Mouse (Mus musculus) lung, embryonic 16.5 days (tissue): ENCODE data around the gene Cacng7. TPM values are rescaled to one million over a fixed set of nuclear protein-coding genes. Genes with fewer than 3 reads are reported as not detected.

Experiments
- ATAC-seq: fragments of 200-750 bp; cut with Nextera tagmentation; 2 replicates; pipeline ENCODE4 v1.8.0; 2017; ENCODE audit warnings: low read depth, mild to moderate bottlenecking, moderate library complexity
- H3K27ac ChIP-seq: fragments of 300-500 bp; sonication (generic); 2 replicates; pipeline ENCODE4 v1.5.1; 2014; ENCODE audit warnings: mild to moderate bottlenecking, control low read depth, low read length
- H3K27me3 ChIP-seq: fragments of 300-500 bp; sonication (generic); 2 replicates; pipeline ENCODE4 v1.6.1; 2014; ENCODE audit warnings: low read depth, low read length, mixed read lengths; ENCODE audit not compliant: control insufficient read depth, insufficient read depth
- H3K36me3 ChIP-seq: fragments of 300-500 bp; sonication (generic); 2 replicates; pipeline ENCODE4 v1.6.1; 2014; ENCODE audit warnings: low read length; ENCODE audit not compliant: control insufficient read depth, insufficient read depth
- H3K4me1 ChIP-seq: fragments of 300-500 bp; sonication (generic); replicated peaks from 2 replicates; pipeline ENCODE4 v1.6.1; 2014; ENCODE audit warnings: low read length, mixed read lengths; ENCODE audit not compliant: control insufficient read depth, insufficient read depth
- H3K4me2 ChIP-seq: fragments of 300-500 bp; sonication (generic); 2 replicates; pipeline ENCODE4 v1.6.1; 2014; ENCODE audit warnings: low read depth, low read length, control low read depth
- H3K4me3 ChIP-seq: fragments of 300-500 bp; sonication (generic); 2 replicates; pipeline ENCODE4 v1.5.1; 2014; ENCODE audit warnings: mild to moderate bottlenecking, low read length, control low read depth
- H3K9ac ChIP-seq: fragments of 300-500 bp; sonication (generic); 2 replicates; pipeline ENCODE4 v1.6.1; 2014; ENCODE audit warnings: low read length, control low read depth
- H3K9me3 ChIP-seq: fragments of 300-500 bp; sonication (generic); 2 replicates; pipeline ENCODE4 v1.6.1; 2016; ENCODE audit warnings: low read length; ENCODE audit not compliant: control insufficient read depth
- WGBS: fragments of 180-500 bp; shearing (Covaris S2); extraction: QIAGEN DNeasy Blood & Tissue Kit; methylation state at CpG from one replicate; pipeline ENCODE4 v1.1.7; 2014; 5-methylcytosine and 5-hydroxymethylcytosine counted together
- polyA plus RNA-seq: library from polyadenylated mRNA; unstranded; fragments of >200 nt; fragmentation: Nextera tagmentation; extraction: Ambion mirVana; gene quantifications from 2 replicates; pipeline ENCODE4 v1.2.1, GENCODE M21; 2015

The Cacng7 gene
- polyA plus RNA-seq, 1 experiment from 2014 or later, result 0.55 TPM

GRCm38 (mm10) chr7:3372376-3372775 lies 39.6 kb downstream of the Cacng7 start:
- no peak overlapping the region for H3K27ac ChIP-seq
- no peak overlapping the region for H3K4me3 ChIP-seq
- H3K4me2 ChIP-seq, result no peak overlapping the region
- H3K9ac ChIP-seq, result no peak overlapping the region
- 74% methylated on average over 2 of the region's 2 CpGs for WGBS
- H3K36me3 ChIP-seq, result no peaks in the 10 kb centered on the region
- no peak for ATAC-seq
- no peaks in the 10 kb centered on the region for H3K4me1 ChIP-seq
- H3K27me3 ChIP-seq, result peaks cover 3% of the 10 kb centered on the region; the same call in 1 of the 2 replicates
- no peaks in the 10 kb centered on the region for H3K9me3 ChIP-seq

GRCm38 (mm10) chr7:3373754-3374153 lies 41.0 kb downstream of the Cacng7 start:
- H3K9me3 ChIP-seq, result no peaks in the 10 kb centered on the region
- 66% methylated on average over 8 of the region's 8 CpGs for WGBS
- H3K36me3 ChIP-seq, result no peaks in the 10 kb centered on the region
- H3K27me3 ChIP-seq, result no peaks in the 10 kb centered on the region
- H3K4me1 ChIP-seq, result no peaks in the 10 kb centered on the region
- ATAC-seq, result no peak
- no peak overlapping the region for H3K9ac ChIP-seq
- no peak overlapping the region for H3K27ac ChIP-seq
- H3K4me3 ChIP-seq, result no peak overlapping the region
- H3K4me2 ChIP-seq, result no peak overlapping the region

GRCm38 (mm10) chr7:3376831-3377230 lies 44.1 kb downstream of the Cacng7 start:
- no peaks in the 10 kb centered on the region for H3K4me1 ChIP-seq
- WGBS, result 47% methylated on average over 4 of the region's 4 CpGs
- H3K27me3 ChIP-seq, result no peaks in the 10 kb centered on the region
- no peak overlapping the region for H3K27ac ChIP-seq
- no peak overlapping the region for H3K4me2 ChIP-seq
- H3K36me3 ChIP-seq, result no peaks in the 10 kb centered on the region
- no peak for ATAC-seq
- H3K9me3 ChIP-seq, result no peaks in the 10 kb centered on the region
- no peak overlapping the region for H3K9ac ChIP-seq
- H3K4me3 ChIP-seq, result no peak overlapping the region

- no peak overlapping the region for H3K4me2 ChIP-seq
- H3K9ac ChIP-seq, result no peak overlapping the region
- ATAC-seq, result no peak
- H3K27ac ChIP-seq, result no peak overlapping the region
- H3K27me3 ChIP-seq, result no peaks in the 10 kb centered on the region
- no peaks in the 10 kb centered on the region for H3K4me1 ChIP-seq
- H3K4me3 ChIP-seq, result no peak overlapping the region
- H3K9me3 ChIP-seq, result no peaks in the 10 kb centered on the region
- WGBS, result 75% methylated on average over 9 of the region's 9 CpGs
- no peaks in the 10 kb centered on the region for H3K36me3 ChIP-seq
Observed at GRCm38 (mm10) chr7:3382123-3382522, 49.4 kb downstream of the Cacng7 start.

GRCm38 (mm10) chr7:3384807-3385319 lies 52.1 kb downstream of the Cacng7 start:
- Histone ChIP-seq H3K9me3 (no peaks in the 10 kb centered on the region), H3K4me3 (no peak overlapping the region), H3K27ac (no peak overlapping the region), H3K27me3 (no peaks in the 10 kb centered on the region), H3K4me2 (no peak overlapping the region), H3K4me1 (peaks cover 2% of the 10 kb centered on the region; the same call in 1 of the 2 replicates), H3K9ac (no peak overlapping the region), H3K36me3 (no peaks in the 10 kb centered on the region)
- ATAC-seq, result no peak
- WGBS, result 79% methylated on average over 5 of the region's 5 CpGs

- no peak overlapping the region for H3K27ac ChIP-seq
- 70% methylated on average over 6 of the region's 6 CpGs for WGBS
Observed at GRCm38 (mm10) chr7:3386036-3386730, 53.4 kb downstream of the Cacng7 start.

GRCm38 (mm10) chr7:3387761-3388160 lies 55.0 kb downstream of the Cacng7 start:
- no peak overlapping the region for H3K4me2 ChIP-seq
- ATAC-seq, result no peak
- H3K9ac ChIP-seq, result no peak overlapping the region
- H3K36me3 ChIP-seq, result no peaks in the 10 kb centered on the region
- no peak overlapping the region for H3K4me3 ChIP-seq
- H3K4me1 ChIP-seq, result peaks cover 5% of the 10 kb centered on the region; the same call in 1 of the 2 replicates
- no peak overlapping the region for H3K27ac ChIP-seq
- no peaks in the 10 kb centered on the region for H3K9me3 ChIP-seq
- H3K27me3 ChIP-seq, result no peaks in the 10 kb centered on the region; the same call in 1 of the 2 replicates
- 80% methylated on average over 17 of the region's 18 CpGs for WGBS

More at GRCm38 (mm10) chr7:3386036-3386730, 53.4 kb downstream of the Cacng7 start:
- Histone ChIP-seq H3K27me3 (no peaks in the 10 kb centered on the region), H3K9me3 (no peaks in the 10 kb centered on the region), H3K36me3 (no peaks in the 10 kb centered on the region), H3K4me1 (peaks cover 4% of the 10 kb centered on the region; the same call in 1 of the 2 replicates), H3K4me3 (no peak overlapping the region), H3K9ac (no peak overlapping the region), H3K4me2 (no peak overlapping the region)
- ATAC-seq, result no peak

DNA sequence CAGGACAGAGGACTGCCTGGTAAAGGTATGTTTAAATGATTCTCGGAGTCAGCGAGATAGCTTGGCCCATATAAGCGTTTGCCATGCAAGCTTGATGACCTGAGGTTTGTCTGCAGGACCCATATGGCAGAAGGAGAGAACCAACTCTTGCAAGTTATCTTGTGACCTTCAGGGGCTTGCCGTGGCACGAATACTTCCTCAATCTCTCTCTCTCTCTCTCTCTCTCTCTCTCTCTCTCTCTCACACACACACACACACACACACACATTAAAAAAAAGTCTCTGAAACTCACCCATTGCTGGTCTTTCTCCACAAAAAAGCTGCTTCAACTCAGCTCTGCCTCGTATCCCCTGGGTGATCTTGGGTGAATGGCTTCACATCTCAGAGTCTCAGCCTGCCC lies 56.1 kb downstream of the Cacng7 start:
- WGBS, result 47% methylated on average over 6 of the region's 6 CpGs
- no peaks in the 10 kb centered on the region for H3K9me3 ChIP-seq
- H3K36me3 ChIP-seq, result no peaks in the 10 kb centered on the region
- H3K4me2 ChIP-seq, result no peak overlapping the region
- no peak overlapping the region for H3K4me3 ChIP-seq
- H3K27ac ChIP-seq, result no peak overlapping the region
- H3K4me1 ChIP-seq, result peaks cover 5% of the 10 kb centered on the region; the same call in 1 of the 2 replicates
- H3K9ac ChIP-seq, result no peak overlapping the region
- no peaks in the 10 kb centered on the region; the same call in 1 of the 2 replicates for H3K27me3 ChIP-seq
- no peak for ATAC-seq

DNA sequence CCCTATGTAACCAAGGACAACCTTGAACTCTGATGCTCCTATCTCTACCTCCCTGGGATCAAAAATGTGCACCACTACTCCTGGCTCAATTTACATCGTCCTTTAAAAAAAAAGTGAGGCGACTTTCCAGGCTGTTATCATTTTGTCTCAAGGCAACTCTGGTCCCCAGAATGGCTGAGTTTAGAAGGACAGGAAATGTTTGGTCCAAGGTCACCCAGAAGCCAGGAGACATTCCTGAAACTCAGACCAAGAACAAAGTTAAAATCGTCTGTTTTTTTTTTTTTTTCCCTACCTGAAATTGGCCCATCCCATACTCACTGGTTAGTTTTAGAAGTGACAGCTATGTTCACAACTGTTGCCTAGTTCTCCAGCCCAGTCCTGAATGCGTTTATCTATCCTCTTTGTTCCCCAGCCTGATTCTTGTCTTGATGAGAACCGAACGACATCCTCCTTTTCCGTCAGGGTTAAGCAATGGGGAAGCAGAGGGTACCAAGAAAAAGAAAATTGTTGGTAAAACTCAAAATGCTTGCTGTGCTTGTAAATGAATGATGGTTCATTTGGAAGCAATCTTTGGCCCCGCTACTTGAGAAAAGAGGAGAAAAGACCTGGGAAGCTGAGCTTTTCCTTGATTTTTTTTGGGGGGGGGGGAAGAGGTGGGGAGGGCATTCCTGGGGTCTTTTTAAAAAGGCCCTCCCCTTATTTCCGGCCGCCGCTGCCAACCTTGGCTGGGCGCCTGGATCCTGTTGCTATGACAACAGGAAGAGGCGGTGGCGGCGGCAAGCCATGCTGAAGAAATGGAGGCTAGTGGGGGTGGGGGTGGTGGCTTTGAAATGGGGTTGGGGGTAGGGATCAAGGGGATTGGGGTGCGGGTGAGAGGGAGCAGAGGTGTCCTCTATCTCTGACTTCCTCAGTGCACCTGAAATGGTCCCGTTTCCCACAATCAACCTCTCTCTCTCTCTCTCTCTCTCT lies 57.0 kb downstream of the Cacng7 start:
- Histone ChIP-seq H3K9ac (no peak overlapping the region), H3K27ac (no peak overlapping the region), H3K4me1 (peaks cover 5% of the 10 kb centered on the region; the same call in 1 of the 2 replicates), H3K9me3 (no peaks in the 10 kb centered on the region), H3K4me3 (peak overlapping the region; percentile 34), H3K4me2 (peak overlapping the region; percentile 57), H3K36me3 (no peaks in the 10 kb centered on the region), H3K27me3 (no peaks in the 10 kb centered on the region; the same call in 1 of the 2 replicates)
- WGBS, result 1% methylated on average over 17 of the region's 17 CpGs
- ATAC-seq, result peak; percentile 77
